Mouse (Mus musculus) liver, embryonic 14.5 days (tissue): ENCODE data around the gene Vwa3b. TPM values are rescaled to one million over a fixed set of nuclear protein-coding genes. Genes with fewer than 3 reads are reported as not detected.

Experiments
- ATAC-seq: fragments of 200-750 bp; cut with Nextera tagmentation; 2 replicates; pipeline ENCODE4 v1.8.0; 2017; ENCODE audit warnings: moderate number of reproducible peaks, mild to moderate bottlenecking, moderate library complexity; ENCODE audit not compliant: insufficient read depth
- DNase-seq, 3 experiments: peaks; one replicate each; pipeline ENCODE4 v3.0.0-alpha.2; 2012 to 2013; ENCODE audit warnings: low read depth in 3 of 3, low spot score in 3 of 3
- H3K27ac ChIP-seq: fragments of 300-500 bp; sonication (generic); 2 replicates; pipeline ENCODE4 v1.5.1; 2014; ENCODE audit warnings: moderate library complexity, mild to moderate bottlenecking, control low read depth, inconsistent platforms
- H3K27me3 ChIP-seq: fragments of 300-500 bp; sonication (generic); 2 replicates; pipeline ENCODE4 v1.6.1; 2014; ENCODE audit warnings: mild to moderate bottlenecking, low read length, moderate library complexity; ENCODE audit not compliant: control insufficient read depth, insufficient read depth
- H3K36me3 ChIP-seq: fragments of 300-500 bp; sonication (generic); replicated peaks from 2 replicates; pipeline ENCODE4 v1.6.1; 2014; ENCODE audit warnings: low read depth; ENCODE audit not compliant: control insufficient read depth, insufficient read depth
- H3K4me1 ChIP-seq, 2 experiments: fragments of 200-500 bp in 1 of 2; fragments of 300-500 bp in 1 of 2; sonication (generic) in 1 of 2; replicated peaks; 2 replicates each; pipeline ENCODE4 v1.6.1; 2012 to 2014; ENCODE audit warnings: antibody characterized with exemption in 1 of 2, inconsistent platforms in 1 of 2, low read length in 1 of 2; ENCODE audit not compliant: control insufficient read depth in 2 of 2, insufficient read depth in 2 of 2
- H3K4me2 ChIP-seq: fragments of 300-500 bp; sonication (generic); 2 replicates; pipeline ENCODE4 v1.6.1; 2014; ENCODE audit warnings: low read depth, mild to moderate bottlenecking, control low read depth, moderate library complexity
- H3K4me3 ChIP-seq, 2 experiments: fragments of 200-500 bp in 1 of 2; fragments of 300-500 bp in 1 of 2; sonication (generic) in 1 of 2; 2 replicates each; pipeline ENCODE4 v1.5.1; 2012 to 2014; ENCODE audit warnings: low read depth in 2 of 2, low read length in 2 of 2, mild to moderate bottlenecking in 2 of 2, control low read depth in 1 of 2, inconsistent platforms in 1 of 2, moderate library complexity in 1 of 2; ENCODE audit not compliant: insufficient read depth in 1 of 2
- H3K9ac ChIP-seq: fragments of 300-500 bp; sonication (generic); replicated peaks from 2 replicates; pipeline ENCODE4 v1.6.1; 2014; ENCODE audit warnings: mild to moderate bottlenecking, control low read depth, moderate library complexity
- H3K9me3 ChIP-seq: fragments of 300-500 bp; sonication (generic); 2 replicates; pipeline ENCODE4 v1.6.1; 2016; ENCODE audit warnings: low read length, mixed read lengths; ENCODE audit not compliant: control insufficient read depth
- CTCF ChIP-seq: IDR thresholded peaks from 2 replicates; pipeline ENCODE4 v1.5.1; 2016; ENCODE audit warnings: antibody characterized with exemption, low read depth, control low read depth
- EP300 ChIP-seq: IDR thresholded peaks from 2 replicates; pipeline ENCODE4 v1.6.1; 2016; ENCODE audit warnings: antibody characterized with exemption, low read depth
- WGBS: fragments of 180-500 bp; shearing (Covaris S2); extraction: QIAGEN DNeasy Blood & Tissue Kit; methylation state at CpG from one replicate; pipeline ENCODE4 v1.1.7; 2014; ENCODE audit not compliant: insufficient replicate concordance; 5-methylcytosine and 5-hydroxymethylcytosine counted together
- polyA plus RNA-seq, 2 experiments: library from polyadenylated mRNA; depleted of rRNA in 1 of 2; stranded (reverse) in 1 of 2; unstranded in 1 of 2; fragments of >200 nt; fragmentation: Nextera tagmentation in 1 of 2; extraction: Ambion mirVana in 1 of 2; gene quantifications; 2 replicates each; pipeline versions ENCODE4 v1.2.1 to v1.2.3; 2012 to 2014

Gene Vwa3b
- polyA plus RNA-seq, 2 experiments: not detected

- H3K27ac ChIP-seq: no peak overlapping the region
- DNase-seq: no peak
These were observed 103.7 kb downstream of the Vwa3b start for GRCm38 (mm10) chr1:37130012-37130570.

GRCm38 (mm10) chr1:37131146-37131545 lies 104.8 kb downstream of the Vwa3b start:
- Histone ChIP-seq H3K9me3 (no peaks in the 10 kb centered on the region), H3K27ac (no peak overlapping the region), H3K9ac (no peak overlapping the region), H3K36me3 (no peaks in the 10 kb centered on the region), H3K27me3 (no peaks in the 10 kb centered on the region), H3K4me3 (no peak overlapping the region), H3K4me2 (no peak overlapping the region), H3K4me1 (no peaks in the 10 kb centered on the region)
- ATAC-seq (no peak), DNase-seq (no peak)
- no peak for TF ChIP-seq CTCF
- TF ChIP-seq EP300: no peak

More at GRCm38 (mm10) chr1:37130012-37130570, 103.7 kb downstream of the Vwa3b start:
- Histone ChIP-seq H3K4me2 (no peak overlapping the region), H3K4me1 (no peaks in the 10 kb centered on the region), H3K27me3 (no peaks in the 10 kb centered on the region), H3K9ac (no peak overlapping the region), H3K36me3 (no peaks in the 10 kb centered on the region), H3K9me3 (no peaks in the 10 kb centered on the region), H3K4me3 (no peak overlapping the region)
- 55% methylated on average over 7 of the region's 8 CpGs for WGBS
- ATAC-seq: no peak
- TF ChIP-seq CTCF: no peak
- no peak for TF ChIP-seq EP300

- no peaks in the 10 kb centered on the region for H3K27me3 ChIP-seq
- no peak for ATAC-seq
These were observed 106.0 kb downstream of the Vwa3b start for GRCm38 (mm10) chr1:37132433-37132832.

GRCm38 (mm10) chr1:37145966-37146365 lies 119.6 kb downstream of the Vwa3b start:
- Histone ChIP-seq H3K9me3 (no peaks in the 10 kb centered on the region), H3K4me2 (no peak overlapping the region), H3K27ac (no peak overlapping the region), H3K4me1 (no peaks in the 10 kb centered on the region), H3K4me3 (no peak overlapping the region), H3K9ac (no peak overlapping the region), H3K27me3 (no peaks in the 10 kb centered on the region), H3K36me3 (no peaks in the 10 kb centered on the region)
- ATAC-seq (no peak), DNase-seq (no peak)
- TF ChIP-seq EP300 (no peak), CTCF (no peak)
- WGBS: 61% methylated on average over 4 of the region's 4 CpGs

More at GRCm38 (mm10) chr1:37132433-37132832, 106.0 kb downstream of the Vwa3b start:
- TF ChIP-seq CTCF: no peak
- TF ChIP-seq EP300: no peak
- 41% methylated on average over 7 of the region's 7 CpGs for WGBS
- Histone ChIP-seq H3K9me3 (no peaks in the 10 kb centered on the region), H3K4me1 (no peaks in the 10 kb centered on the region), H3K27ac (no peak overlapping the region), H3K4me2 (no peak overlapping the region), H3K9ac (no peak overlapping the region), H3K4me3 (no peak overlapping the region), H3K36me3 (no peaks in the 10 kb centered on the region)
- DNase-seq: no peak

GRCm38 (mm10) chr1:37149866-37150265 lies 123.5 kb downstream of the Vwa3b start:
- WGBS: 64% methylated on average over 7 of the region's 7 CpGs
- DNase-seq: no peak
- TF ChIP-seq CTCF (no peak), EP300 (no peak)

More at GRCm38 (mm10) chr1:37149866-37150265, 123.5 kb downstream of the Vwa3b start:
- Histone ChIP-seq H3K4me3 (no peak overlapping the region), H3K9me3 (no peaks in the 10 kb centered on the region), H3K27ac (no peak overlapping the region), H3K36me3 (no peaks in the 10 kb centered on the region), H3K4me2 (no peak overlapping the region), H3K9ac (no peak overlapping the region), H3K27me3 (no peaks in the 10 kb centered on the region), H3K4me1 (no peaks in the 10 kb centered on the region)
- ATAC-seq: no peak
